Mouse (Mus musculus): ENCODE measurements around the gene Upf1.

The Upf1 gene

DNA sequence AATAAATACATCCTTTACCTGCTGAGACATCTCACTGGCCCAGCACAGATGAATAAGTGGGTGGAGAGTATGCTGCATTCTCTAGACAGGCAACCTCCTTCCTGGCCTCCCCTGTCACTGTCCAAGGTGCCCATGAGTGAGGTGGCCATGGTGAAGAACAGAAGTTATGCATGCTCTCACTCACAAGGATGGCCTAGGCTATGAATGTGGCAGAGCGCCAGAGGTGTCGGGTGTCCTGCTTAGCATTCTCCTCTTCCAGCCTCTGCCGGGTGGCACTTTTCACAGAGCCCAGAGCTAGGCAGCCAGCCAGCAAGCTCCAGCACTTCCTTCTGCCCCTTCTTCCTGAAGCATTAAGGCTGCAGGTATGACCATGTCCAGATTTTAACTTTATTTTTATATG lies 6.3 kb upstream of the Upf1 start:
- no peak for DNase-seq (ENCODE audit: low read depth, low spot score)

- no peak for DNase-seq (ENCODE audit: low read depth, low spot score)
Observed at GRCm38 (mm10) chr8:70356111-70356510, 3.0 kb upstream of the Upf1 start.

DNA sequence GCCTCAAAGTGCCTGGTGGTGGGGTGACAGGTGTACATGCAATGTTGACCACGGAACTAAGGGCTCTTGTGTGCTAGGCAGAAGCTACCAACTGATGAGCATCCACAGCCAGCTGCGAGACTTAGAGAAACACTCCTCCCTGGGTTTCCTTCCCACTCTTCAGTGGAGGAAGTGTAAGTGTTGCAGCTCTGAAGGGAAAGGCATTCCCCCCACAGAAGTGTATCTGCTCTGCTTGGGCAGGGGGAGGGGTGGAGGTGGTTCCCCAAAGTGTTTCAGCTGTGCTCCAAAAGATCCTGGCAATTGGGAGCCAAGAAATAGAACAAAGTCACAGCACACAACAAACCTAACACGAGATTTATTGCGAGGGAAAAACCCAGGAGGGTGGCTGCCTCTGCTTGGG lies 926 bp upstream of the Upf1 start:
- no peak for DNase-seq (ENCODE audit: low read depth, low spot score)

- DNase-seq (ENCODE audit: low read depth, low spot score) = no peak
Observed at GRCm38 (mm10) chr8:70352657-70353151, 374 bp downstream of the Upf1 start.

GRCm38 (mm10) chr8:70352000-70352384 lies 1.1 kb downstream of the Upf1 start:
- no peak for DNase-seq (ENCODE audit: low read depth, low spot score)

- DNase-seq (ENCODE audit: low read depth, low spot score) = no peak
Observed at GRCm38 (mm10) chr8:70351035-70351999, 1.8 kb downstream of the Upf1 start.

DNA sequence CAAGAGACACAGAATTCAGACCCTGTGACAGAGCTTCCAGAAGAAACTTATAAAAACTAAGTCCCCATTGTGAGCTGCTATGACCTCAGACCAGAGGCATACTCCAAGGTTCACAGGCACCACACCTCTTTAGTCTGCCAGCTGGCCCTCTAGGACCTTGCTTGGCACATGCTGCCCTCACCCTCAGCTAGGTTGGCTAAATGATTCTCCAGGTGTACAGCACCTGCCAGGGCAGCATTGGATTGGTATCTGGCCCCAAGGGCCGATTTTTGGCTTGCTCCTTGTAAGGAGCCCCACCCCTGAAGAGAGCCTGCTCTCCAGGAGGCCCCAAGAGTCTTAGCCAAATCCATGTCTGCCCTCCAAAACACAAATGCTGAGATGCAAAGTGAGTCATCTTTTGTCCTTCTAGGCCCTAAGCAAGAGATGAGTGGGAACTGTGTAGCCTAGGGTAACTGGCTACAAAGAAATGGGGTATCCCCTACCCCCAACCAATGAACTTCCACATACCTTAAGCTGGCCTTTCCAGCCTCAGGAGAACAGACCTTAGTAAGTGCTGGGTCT lies 5.1 kb downstream of the Upf1 start:
- DNase-seq (ENCODE audit: low read depth, low spot score) = no peak

DNA sequence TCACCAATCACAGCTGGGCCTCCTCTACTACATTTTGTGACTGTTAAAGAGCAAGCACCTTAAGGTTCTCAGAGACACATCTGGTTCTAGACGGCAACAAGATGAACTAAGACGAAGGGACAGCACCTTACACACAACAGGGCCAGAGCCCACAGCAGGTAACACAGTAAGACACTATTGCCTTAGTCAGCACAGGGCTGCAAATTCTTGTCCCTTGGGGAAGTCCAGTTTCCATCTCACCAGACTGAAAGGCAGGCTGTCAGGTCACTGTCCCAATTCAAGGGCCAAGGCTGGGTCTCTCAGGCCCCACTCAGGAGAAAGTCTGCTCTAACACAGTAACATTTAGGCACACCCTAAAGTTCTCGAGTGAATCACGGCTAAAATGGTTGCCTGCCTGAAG lies 5.6 kb downstream of the Upf1 start:
- DNase-seq (ENCODE audit: low read depth, low spot score) = no peak

GRCm38 (mm10) chr8:70344279-70344678 lies 8.8 kb downstream of the Upf1 start:
- DNase-seq (ENCODE audit: low read depth, low spot score) = no peak

DNA sequence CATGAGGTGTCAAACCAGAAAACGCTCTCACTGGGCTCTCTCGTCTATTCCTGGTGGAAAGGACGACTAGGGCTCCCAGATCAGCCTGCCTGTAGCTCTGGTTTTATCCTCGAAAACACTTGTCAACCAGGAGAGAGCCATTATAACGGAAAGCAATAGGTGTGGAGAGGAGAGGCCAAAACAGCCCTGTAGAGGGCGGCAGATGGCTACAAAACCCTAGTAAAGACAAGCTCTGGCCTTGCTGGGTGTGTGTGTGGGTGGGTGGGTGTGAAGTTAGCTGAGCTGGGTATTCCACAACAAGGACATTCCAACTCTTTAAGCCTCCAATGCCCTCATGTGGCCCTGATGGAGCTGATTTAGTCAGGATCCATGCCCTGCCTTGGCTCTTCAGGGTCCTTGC lies 9.4 kb downstream of the Upf1 start:
- no peak for DNase-seq (ENCODE audit: low read depth, low spot score)

- DNase-seq (ENCODE audit: low read depth, low spot score) = no peak
Observed at GRCm38 (mm10) chr8:70343076-70343475, 10.0 kb downstream of the Upf1 start.

DNA sequence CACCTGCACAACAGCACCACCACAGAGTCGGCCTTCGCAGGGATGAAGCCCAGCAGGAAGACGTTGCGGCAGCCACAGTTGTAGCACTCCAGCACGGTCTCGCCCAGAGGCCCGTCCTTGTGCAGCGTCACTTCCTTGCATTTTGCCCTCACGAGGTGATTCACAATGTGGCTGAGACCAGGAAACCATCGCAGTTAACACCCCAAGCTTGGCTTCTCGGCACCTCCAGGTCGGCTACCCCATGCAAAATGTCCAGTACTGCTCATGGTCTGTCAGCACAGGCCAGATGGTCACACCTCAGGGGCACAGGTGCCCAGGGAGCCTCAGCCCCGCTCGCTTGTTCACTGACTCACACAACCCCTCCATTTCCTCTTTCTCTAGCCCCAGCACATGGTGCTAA lies 11.1 kb downstream of the Upf1 start:
- DNase-seq (ENCODE audit: low read depth, low spot score) = no peak

- DNase-seq (ENCODE audit: low read depth, low spot score) = no peak
Observed at GRCm38 (mm10) chr8:70340659-70341058, 12.4 kb downstream of the Upf1 start.

DNA sequence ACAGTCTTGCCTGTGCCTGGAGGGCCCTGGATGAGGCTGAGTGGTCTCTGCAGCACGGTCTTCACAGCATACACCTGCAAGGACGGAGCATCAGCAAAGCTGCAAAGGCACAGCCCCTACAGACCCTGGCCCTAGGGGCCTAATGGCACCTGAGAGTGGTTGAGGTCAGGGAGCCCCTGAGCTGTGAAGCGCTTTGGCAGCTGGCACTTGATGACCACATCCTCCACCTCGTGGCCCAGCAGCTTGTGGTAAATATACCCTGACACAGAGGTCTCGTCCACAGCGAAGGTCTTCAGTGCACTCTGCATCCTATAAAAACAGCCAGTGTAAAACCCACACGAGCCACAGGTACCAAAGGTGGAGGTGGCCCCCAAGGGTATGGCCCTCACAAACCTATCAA lies 14.1 kb downstream of the Upf1 start:
- no peak for DNase-seq (ENCODE audit: low read depth, low spot score)

DNA sequence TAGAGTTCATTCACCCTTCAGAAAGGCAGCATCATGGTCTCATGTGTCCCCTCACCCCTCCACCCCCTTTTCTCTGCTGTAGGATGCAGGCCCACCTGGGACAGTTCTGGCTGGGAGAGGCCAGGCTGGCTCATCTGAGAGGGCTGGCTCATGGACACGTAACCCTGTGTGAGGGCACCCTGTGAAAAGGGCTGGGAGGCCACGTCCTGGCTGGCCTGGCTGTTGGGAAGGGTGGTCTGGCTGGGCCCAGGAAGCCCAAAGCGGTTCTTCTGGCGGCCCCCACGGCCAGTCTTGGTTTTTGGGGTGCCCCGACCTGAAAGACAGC lies 20.2 kb downstream of the Upf1 start:
- DNase-seq (ENCODE audit: low read depth, low spot score) = no peak

GRCm38 (mm10) chr8:70332070-70332877 lies 20.8 kb downstream of the Upf1 start:
- no peak for DNase-seq (ENCODE audit: low read depth, low spot score)

GRCm38 (mm10) chr8:70331526-70331925 lies 21.6 kb downstream of the Upf1 start:
- no peak for DNase-seq (ENCODE audit: low read depth, low spot score)

GRCm38 (mm10) chr8:70330741-70331364 lies 22.2 kb downstream of the Upf1 start:
- no peak for DNase-seq (ENCODE audit: low read depth, low spot score)

DNA sequence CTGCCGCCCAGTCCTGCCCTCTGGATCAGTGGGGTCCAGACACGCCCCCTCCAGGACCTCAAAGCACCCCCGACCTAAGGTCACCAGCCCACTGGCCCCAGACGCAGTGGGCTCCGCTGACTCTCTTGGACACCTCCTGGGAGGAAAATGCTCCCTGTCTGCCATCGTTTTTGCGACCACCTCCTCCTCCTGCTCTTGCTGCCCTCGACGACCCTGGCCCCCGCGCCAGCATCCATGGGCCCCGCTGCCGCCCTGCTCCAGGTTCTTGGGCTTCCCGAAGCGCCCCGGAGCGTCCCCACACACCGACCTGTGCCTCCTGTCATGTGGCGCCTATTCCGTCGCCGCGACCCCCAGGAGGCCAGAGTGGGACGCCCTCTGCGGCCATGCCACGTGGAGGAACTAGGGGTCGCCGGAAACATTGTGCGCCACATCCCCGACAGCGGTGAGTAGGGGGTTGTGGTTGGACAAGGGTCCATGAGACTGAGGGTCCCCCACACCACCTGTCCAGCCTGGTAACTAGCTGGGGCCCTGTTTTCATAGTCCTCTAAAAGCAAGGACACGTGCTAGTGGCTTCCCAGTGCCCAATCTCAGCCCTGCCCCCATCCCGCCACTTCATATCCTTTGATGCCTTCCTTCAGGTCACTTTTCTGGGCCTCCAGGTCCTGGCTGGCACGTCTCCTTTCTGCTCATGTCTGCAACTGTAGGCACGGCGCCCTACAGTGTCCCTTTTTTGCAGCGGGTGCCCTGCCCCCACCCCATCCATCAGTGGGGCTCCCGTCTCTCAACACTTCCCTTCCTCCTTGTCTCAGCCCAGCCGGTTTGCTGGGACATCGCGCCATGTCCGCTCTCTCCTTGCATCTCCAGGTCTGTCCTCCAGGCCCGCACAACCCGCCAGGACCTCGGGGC lies 23.0 kb downstream of the Upf1 start:
- no peak for DNase-seq (ENCODE audit: low read depth, low spot score)

DNA sequence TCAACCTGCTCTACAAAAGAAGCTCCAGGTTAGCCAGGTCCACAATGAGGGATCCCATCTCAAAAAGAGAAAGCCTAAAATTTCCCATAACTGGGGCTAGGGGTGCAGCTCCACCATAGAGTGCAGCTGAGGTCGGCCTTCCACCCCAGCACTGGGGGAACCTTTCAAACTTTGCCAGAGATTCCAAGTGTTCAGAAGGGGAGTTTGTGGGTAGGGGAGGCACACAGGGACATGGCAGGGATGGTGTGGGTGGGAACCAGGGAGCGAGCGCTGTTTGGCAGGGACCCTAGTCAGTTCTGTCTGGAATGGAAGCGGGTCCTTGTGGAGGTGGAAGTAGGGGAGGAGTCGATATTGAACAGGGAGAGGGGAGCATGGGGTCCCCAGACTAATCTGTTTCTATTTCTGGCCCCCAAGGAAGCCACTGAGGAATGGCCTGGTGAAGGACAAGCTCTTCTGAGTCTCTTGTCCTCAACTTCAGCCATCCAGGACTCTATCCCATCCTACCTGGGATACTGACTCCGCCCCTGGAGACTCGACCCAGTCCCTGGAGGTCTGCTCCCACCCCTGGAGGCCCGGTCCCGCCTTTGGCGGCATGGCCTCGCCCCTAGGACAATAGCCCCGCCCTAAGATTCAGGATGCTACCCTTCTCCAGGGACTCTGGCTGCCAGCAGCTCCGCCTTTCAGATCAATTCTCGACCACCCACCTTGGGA lies 23.8 kb downstream of the Upf1 start, which contains the start of gene Gdf1:
Gene Gdf1, plus strand, starts transcription at position 694 of the 711 bp plus-strand sequence.
- DNase-seq (ENCODE audit: low read depth, low spot score) = no peak
